Mouse (Mus musculus) lung, postnatal 14 days (tissue): ENCODE data around the gene Bmpr1b.

Source experiments
- DNase-seq: peaks from one replicate; pipeline ENCODE4 v3.0.0; 2021

The Bmpr1b gene

GRCm38 (mm10) chr3:141984548-141984947, 184.7 kb downstream of the Bmpr1b start:
- no peak for DNase-seq

DNA sequence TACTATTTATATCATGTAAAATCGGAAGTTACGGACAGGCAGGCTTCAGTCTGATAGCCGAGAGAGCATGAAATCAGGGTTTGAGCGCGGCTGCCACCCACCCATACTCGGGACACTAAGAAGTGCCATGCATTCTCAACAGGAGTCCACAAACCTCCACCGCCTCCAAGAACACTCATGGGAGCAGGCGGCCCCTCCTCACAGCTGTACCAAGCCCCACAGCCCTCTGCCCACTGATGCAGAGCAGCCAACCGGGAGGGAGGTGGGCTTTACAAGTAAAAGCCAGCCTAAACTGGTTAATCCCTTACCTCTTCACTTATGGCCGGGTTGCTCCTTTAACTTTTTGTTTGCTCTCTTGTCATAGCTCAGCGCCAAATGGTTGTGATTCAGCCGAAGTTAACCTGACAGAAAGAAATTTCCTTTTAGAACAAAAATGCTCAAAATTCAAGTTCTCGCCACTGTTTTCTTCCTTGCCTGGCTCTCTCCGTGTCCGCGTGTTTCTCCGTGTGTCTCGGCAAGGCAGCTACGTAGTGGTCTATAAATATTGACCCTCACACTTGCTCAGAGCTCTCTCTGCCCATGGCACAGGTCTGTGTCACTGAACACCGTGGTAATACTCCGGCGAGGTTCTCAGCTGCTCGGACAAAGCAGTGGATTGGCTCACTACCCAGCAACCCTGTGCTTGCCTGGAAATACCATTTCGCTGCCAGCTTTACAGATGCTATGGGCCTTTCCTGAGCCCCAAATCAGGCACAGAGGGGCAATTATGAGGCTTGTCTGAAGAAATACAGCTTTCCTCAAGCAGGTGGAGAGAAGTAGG, 187.4 kb downstream of the Bmpr1b start:
- no peak for DNase-seq

DNA sequence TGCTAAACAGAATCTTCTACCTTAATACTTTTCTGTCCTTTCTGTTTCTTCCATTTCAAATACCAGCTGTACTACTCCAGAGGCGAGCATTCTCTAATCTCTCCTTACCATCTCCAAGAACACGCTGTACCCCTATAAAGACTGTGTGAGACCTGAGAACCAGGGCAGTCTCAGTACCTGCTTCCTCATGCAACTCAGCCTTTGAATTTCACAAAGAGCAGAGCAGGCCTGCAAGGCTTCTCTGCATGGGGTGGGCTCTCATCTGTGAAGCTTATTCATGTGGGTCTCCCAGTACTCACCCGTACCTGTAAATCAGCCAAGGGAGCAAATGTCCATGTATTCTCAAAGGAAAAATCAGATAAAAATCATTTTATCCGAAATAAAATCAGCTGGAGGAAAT, 203.0 kb downstream of the Bmpr1b start:
- DNase-seq, result no peak

DNA sequence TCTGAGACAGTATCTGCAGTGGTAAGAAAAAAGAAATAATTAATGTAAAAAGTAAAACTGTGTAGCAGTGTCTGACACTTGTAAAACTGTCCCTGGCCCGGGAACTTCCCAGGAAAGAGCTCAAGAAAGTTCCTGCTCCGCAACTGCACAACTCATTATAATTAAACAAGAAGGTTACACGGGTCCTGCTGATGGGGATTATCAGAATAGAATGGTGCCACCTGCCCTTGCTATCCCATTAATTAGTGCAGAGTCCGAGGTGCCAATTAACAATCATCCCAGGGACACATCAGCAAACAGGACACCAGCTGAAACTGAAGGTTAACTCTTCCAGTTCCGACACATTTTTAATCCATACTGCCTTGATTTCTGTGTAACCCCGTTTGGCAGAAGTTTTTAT, 216.3 kb downstream of the Bmpr1b start:
- DNase-seq, result no peak

GRCm38 (mm10) chr3:141950642-141951041, 218.6 kb downstream of the Bmpr1b start:
- DNase-seq, result no peak

DNA sequence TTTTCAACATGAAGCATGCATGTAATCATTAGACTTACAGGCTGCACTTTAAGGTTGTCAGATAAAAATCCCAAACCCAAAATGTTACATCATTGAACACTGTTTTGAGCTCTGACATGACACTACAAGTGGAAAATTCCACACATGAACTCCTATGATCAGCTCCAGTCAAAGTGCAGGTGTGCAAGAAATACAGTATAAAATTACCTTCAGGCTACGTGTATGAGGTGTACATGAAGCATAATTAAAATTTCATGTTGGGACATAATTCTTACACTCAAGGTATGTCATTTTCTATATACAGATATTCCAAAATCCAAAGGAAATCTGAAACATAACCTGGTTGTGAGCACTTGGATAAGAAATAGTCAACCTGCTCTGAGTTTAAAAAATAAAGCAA, 220.7 kb downstream of the Bmpr1b start:
- no peak for DNase-seq

DNA sequence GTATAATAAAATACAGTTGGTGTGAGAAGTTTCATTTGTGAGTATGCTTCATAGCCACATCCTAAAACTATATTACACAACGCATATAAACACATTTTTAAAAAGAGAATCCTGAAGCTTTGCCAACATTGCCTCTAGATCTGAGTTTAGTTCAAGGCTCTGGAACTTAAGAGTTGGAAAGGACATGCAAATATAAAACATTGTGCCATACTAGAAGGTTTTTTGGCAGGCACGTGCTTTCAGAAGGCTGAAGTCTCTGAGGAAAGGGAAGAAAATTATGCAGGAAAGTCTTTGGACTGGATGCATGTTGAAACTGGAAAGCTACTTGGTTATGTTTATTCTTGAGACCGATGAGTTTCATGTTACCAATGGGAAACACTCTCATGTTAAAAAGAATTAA, 221.1 kb downstream of the Bmpr1b start:
- DNase-seq, result no peak

- no peak for DNase-seq
Observed at GRCm38 (mm10) chr3:141946846-141947245, 222.4 kb downstream of the Bmpr1b start.

- DNase-seq, result no peak
Observed at GRCm38 (mm10) chr3:141943317-141943742, 225.9 kb downstream of the Bmpr1b start.

GRCm38 (mm10) chr3:141940207-141940606, 229.0 kb downstream of the Bmpr1b start:
- no peak for DNase-seq

GRCm38 (mm10) chr3:141936594-141937272, 232.5 kb downstream of the Bmpr1b start:
- DNase-seq, result no peak

- peak; percentile 52 for DNase-seq
Observed at GRCm38 (mm10) chr3:141932956-141933355, 236.3 kb downstream of the Bmpr1b start.

DNA sequence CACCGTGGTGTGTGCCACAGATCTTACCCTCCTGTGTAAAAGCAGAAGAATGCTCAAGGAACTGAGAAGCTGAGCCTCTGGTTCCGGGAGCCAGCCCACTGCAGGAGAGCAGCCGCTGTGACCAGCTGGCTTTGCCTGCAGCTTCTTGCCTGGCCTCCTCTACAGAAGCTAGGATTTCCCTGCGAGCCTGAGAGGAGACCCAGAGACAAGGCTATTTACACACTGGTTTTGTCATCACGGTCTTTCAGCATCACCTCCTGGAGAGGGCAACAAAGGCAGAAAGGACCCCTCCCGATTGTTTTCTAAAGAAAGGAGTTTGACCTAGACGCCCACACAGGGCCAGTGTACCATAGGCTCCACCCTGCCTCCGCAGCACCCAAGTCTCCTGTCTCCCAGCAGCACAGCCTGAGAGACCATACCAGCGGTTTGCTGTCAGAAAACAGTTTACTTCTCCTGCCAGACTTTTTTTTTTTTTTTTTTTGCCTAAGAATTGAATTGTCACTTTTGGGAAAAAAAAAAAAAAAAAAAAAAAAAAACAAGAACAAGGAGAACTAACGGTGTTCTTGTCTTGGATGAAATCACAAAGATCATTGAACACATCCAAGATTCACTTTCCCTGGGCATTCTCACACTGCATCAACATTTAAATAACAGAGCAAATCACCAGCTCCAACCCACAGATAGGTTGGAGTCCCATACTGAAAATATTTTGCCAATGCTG, 237.7 kb downstream of the Bmpr1b start:
- peak; percentile 21 for DNase-seq

DNA sequence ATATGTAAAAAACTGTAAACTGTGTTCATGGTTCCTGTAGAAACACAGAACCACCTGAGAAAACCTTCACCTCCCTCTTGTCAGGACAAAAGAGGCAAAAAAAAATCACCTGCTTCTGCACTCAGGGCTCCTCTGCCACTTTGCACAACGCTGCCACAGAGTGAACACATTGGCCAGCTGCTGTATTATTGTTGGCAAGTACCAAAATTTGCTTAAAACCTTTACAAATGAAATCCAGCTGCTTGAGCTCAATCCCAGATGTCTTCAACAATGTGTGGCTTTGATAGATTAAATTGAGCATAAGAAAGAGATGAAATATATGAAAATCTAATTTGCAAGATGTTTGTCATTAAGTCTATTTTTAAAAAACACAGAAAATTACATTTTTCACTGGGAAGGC, 245.8 kb downstream of the Bmpr1b start:
- no peak for DNase-seq

GRCm38 (mm10) chr3:141921161-141921560, 248.1 kb downstream of the Bmpr1b start:
- no peak for DNase-seq

GRCm38 (mm10) chr3:141919661-141920060, 249.6 kb downstream of the Bmpr1b start:
- no peak for DNase-seq

DNA sequence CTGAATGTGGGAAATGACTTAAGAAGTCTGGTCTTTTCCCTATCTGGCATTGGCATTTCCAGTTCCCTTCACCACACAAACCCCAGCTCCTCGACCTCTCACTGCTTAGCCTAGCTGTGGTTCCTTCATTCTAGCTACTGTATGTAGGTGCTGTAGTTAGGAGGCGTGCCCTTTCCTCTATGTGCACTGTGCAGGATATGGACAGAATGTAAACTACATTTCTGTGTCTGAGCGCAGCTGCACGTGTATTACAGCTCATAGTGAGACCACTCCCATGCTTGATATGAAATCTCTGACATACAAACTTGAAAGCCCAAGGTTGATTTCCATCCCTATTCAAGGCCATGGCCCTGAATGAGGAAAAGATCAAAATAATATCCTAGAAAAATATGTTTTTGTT, 252.1 kb downstream of the Bmpr1b start:
- no peak for DNase-seq

GRCm38 (mm10) chr3:141915995-141916394, 253.2 kb downstream of the Bmpr1b start:
- DNase-seq, result no peak

DNA sequence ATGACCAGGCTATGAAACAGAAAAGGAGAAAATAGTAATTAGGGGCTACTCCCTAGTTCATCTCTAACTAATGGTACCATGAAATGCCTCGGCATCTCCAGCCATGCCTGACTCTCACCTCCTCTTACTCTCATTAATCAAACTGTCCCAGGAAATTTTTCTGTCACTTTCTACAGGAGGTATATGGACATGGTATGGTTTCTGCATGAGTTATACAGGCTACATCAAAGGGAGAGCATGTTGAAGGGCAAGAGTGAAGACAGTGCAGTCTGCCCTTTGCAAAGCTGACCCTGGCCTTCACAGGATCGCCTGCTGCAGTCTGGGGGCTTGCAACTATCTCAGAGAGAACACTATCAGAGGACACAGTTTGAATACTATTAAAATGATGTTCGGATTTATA, 254.6 kb downstream of the Bmpr1b start:
- no peak for DNase-seq

DNA sequence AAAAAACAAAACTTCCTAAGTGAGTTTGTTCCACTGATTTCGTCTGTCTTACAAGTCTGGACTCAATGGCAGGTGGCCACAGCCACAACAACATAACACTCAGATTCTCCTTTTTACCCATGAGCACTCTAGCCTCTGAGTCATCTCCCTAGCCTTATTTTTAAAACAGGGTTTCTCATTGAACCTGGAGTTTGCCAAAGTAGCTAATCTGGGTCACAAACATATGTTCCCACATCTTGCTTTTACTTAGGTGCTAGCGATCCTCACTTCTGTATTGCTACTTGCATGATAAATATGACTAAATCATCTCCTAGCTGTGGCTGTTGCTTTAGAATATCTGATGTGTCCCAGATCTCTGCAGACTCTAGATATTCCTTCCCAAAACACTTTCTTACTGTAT, 260.1 kb downstream of the Bmpr1b start:
- no peak for DNase-seq

DNA sequence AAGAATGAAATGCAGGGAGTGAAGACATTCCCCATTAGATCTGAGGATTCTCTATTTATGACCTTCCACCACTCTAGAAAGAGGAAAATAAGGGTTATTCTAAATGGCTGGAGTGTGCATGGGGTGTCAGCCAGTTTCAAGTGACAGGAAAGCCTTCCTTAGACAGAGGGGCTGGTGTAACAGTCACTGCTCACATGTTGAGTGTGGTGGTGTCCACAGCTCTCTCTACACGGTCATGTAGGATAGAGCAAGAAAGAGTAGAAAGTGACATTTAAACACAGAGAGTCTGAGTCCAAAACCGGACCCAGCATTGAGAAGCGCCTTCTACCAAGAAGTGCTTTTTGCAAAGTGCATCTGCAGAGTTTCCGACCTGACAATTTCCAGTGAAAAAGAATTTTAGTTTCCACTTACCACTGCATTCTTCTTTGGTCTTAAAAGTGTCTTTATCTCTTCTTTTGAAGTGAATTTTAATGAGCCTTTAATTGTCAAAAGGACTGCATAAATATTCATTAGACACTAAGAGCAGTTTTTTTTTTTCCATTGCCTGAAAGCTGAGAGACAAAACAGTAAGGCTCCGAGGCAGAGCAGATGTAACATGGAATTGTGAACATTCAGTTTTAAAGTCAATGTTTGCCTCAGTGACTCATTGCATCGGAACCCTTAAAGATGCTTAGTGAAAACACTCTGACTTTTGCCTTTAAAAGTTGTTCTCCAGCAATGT, 263.2 kb downstream of the Bmpr1b start:
- no peak for DNase-seq

DNA sequence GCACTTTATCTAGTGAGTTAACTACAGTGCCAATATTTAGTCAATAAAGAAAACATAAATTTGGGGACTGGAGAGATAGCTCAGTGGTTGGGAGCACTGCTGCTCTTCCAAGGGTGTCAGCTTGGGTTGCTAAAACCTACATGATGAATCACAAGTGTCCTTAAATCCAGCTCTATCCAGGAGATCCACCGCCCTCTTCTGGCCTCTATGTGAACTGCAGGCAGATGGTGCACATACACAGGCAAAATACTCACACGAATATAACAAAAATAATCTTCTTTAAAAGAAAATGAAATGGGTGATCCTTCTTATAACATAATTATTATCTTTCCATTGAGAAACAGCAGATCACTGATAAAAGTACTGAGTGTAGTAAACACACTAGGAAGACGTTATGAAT, 268.9 kb downstream of the Bmpr1b start:
- no peak for DNase-seq

DNA sequence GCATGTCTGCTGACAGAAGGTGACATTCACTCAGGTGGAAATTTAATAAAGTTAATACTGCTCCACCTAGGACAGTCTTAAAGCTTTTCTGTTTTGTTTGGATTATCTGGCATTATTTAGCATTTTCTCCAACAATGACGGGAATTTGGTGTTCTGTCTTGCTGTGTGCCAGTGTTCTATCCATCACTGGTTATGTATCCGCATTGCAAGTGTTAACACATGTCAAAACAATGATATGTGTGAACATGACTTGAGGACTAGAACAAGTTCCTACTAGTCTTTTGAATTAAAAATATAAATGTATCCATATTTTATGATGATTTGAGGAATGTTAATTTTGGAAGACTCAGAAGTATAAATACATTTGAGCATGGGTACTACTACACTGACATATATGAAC, 269.7 kb downstream of the Bmpr1b start:
- no peak for DNase-seq
